Mouse (Mus musculus) bone marrow, adult 2 months (tissue): ENCODE measurements around the gene Ccni. TPM values are rescaled to one million over a fixed set of nuclear protein-coding genes. Genes with fewer than 3 reads are reported as not detected.

Source experiments
- H3K27ac ChIP-seq: fragments of 200-500 bp; 2 replicates; pipeline ENCODE4 v1.5.1; 2012; ENCODE audit warnings: low read depth, mild to moderate bottlenecking, control low read depth, inconsistent platforms, low read length; ENCODE audit not compliant: control insufficient read depth, poor library complexity, insufficient read depth
- H3K4me1 ChIP-seq: fragments of 200-500 bp; 2 replicates; pipeline ENCODE4 v1.6.1; 2011; ENCODE audit warnings: low read length; ENCODE audit not compliant: control insufficient read depth, insufficient read depth
- H3K4me3 ChIP-seq: fragments of 200-500 bp; replicated peaks from 2 replicates; pipeline ENCODE3; 2011; ENCODE audit warnings: mild to moderate bottlenecking, low read depth, low read length, control low read depth; ENCODE audit not compliant: control insufficient read depth
- CTCF ChIP-seq: fragments of 200-500 bp; IDR thresholded peaks from 2 replicates; pipeline ENCODE4 v1.5.1; 2011; ENCODE audit warnings: low read length, control low read depth; ENCODE audit not compliant: control insufficient read depth, insufficient read depth
- POLR2A ChIP-seq: fragments of 200-500 bp; IDR thresholded peaks from 2 replicates; pipeline ENCODE4 v1.6.1; 2011; ENCODE audit warnings: low read depth, mild to moderate bottlenecking, control low read depth, low read length, borderline replicate concordance; ENCODE audit not compliant: control insufficient read depth
- WGBS: fragments of 180-500 bp; shearing (Covaris S2); methylation state at CpG from one replicate; pipeline ENCODE4 v1.1.7; 2018; 5-methylcytosine and 5-hydroxymethylcytosine counted together
- polyA plus RNA-seq: library from polyadenylated mRNA; stranded (reverse); fragments of >200 nt; gene quantifications from 2 replicates; pipeline ENCODE4 v1.2.4, GENCODE M21; 2011; ENCODE audit warnings: low replicate concordance; ENCODE audit not compliant: missing spikeins, insufficient read depth, insufficient read length

Gene Ccni
- polyA plus RNA-seq, 1 experiment, result 73.8 TPM

- Histone ChIP-seq H3K27ac (no peak overlapping the region), H3K4me3 (no peak overlapping the region), H3K4me1 (peaks cover 2% of the 10 kb centered on the region; the same call in 1 of the 2 replicates)
- TF ChIP-seq CTCF, result no peak
- no peak for TF ChIP-seq POLR2A
- WGBS, result 87% methylated on average over 11 of the region's 11 CpGs
Measured at GRCm38 (mm10) chr5:93154401-93154800, 51.9 kb downstream of the Ccni start.

DNA sequence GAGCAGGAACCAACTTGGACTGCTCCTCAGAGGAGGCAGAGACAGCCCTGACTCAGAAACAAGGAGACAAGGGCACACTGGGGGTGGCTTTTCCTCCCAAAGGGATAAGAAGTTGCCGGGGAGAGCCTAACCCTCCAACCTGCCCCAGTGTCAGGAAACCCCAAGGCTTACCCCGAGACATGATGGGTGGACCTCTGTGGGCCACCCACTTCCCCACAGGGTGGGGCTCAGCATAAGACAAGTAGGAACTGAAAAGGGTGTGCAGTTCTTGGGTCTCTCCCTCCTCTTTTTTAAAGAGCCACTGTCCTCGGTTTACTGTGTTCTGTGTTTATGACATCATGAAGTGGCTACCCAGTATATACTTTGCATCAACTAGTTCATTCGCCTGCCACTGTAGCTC, 53.8 kb downstream of the Ccni start:
- no peak for TF ChIP-seq CTCF
- no peak for TF ChIP-seq POLR2A
- Histone ChIP-seq H3K27ac (peak overlapping the region; percentile 73), H3K4me3 (peak overlapping the region; percentile 42), H3K4me1 (peaks cover 2% of the 10 kb centered on the region; the same call in 1 of the 2 replicates)
- 10% methylated on average over 4 of the region's 4 CpGs for WGBS

- peak overlapping the region; percentile 42 for H3K4me3 ChIP-seq
Measured at GRCm38 (mm10) chr5:93151985-93152384, 54.3 kb downstream of the Ccni start.

GRCm38 (mm10) chr5:93149969-93150777, 56.1 kb downstream of the Ccni start:
- TF ChIP-seq POLR2A (no peak), CTCF (no peak)
- H3K27ac ChIP-seq, result no peak overlapping the region
- peaks cover 2% of the 10 kb centered on the region; the same call in 1 of the 2 replicates for H3K4me1 ChIP-seq

More at GRCm38 (mm10) chr5:93151985-93152384, 54.3 kb downstream of the Ccni start:
- Histone ChIP-seq H3K4me1 (peaks cover 2% of the 10 kb centered on the region; the same call in 1 of the 2 replicates), H3K27ac (peak overlapping the region; percentile 73)
- 11% methylated on average over 6 of the region's 6 CpGs for WGBS
- no peak for TF ChIP-seq POLR2A
- no peak for TF ChIP-seq CTCF

GRCm38 (mm10) chr5:93145504-93145903, 60.8 kb downstream of the Ccni start:
- WGBS, result 84% methylated on average over 6 of the region's 6 CpGs
- no peak overlapping the region for H3K27ac ChIP-seq
- H3K4me1 ChIP-seq, result no peaks in the 10 kb centered on the region
- TF ChIP-seq POLR2A (no peak), CTCF (no peak)
- H3K4me3 ChIP-seq, result no peak overlapping the region

More at GRCm38 (mm10) chr5:93149969-93150777, 56.1 kb downstream of the Ccni start:
- no peak overlapping the region for H3K4me3 ChIP-seq
- WGBS, result 64% methylated on average over 12 of the region's 12 CpGs

DNA sequence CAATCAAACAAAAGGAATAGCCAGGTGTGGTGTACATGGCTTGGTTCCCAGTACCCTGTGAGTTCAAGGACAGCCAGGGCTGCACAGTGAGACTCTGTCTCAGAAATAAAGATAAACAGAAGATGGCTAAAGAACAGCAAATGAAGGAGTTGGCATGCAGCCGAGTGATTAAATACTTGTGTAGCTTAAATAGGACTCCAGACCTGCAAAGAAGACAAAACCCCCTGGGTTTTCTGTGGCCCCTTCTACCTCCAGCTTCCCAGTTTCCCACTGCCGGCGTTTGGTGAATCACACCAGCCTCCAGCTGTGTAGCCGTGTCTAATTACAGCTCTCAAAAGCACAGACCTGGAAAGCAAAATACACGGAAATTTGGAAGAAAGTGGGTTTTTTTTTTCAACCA, 61.4 kb downstream of the Ccni start:
- 83% methylated on average over 5 of the region's 5 CpGs for WGBS
- Histone ChIP-seq H3K27ac (no peak overlapping the region), H3K4me3 (no peak overlapping the region), H3K4me1 (no peaks in the 10 kb centered on the region)
- no peak for TF ChIP-seq CTCF
- TF ChIP-seq POLR2A, result no peak

DNA sequence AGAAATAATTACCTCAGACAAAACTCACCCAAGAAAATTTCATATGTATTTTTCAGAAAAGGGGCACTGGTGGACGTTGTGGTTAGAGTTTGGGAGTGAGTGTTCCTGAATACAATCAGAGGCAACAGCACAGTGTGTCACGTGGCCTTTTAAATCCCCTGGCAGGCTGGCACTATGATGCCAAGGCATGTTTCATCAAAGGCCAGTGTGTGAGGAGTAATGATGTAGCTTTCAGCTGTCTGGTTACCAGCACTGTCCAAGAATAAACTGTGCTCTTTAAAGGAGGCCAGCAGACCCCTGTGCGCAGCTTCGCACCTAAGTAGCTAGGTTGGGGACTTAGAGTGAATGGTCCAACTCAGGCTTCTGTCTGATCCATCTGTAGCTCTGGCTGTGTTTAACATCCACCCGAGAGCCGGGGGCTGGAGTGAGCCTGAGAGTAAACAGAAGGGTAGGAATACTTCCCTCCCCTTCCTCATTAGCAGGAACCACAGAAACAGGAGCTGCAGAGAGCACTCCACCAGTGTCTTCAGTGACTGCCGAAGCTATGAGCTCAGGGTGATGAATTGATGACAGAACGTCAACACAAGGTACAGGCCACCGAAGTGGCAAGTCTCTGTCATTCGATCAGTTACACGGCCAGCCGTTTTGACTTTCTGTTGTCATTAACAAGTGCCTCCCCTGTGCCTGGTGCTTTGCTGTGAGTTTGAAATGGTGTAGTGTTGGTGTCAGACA, 62.8 kb downstream of the Ccni start:
- no peaks in the 10 kb centered on the region for H3K4me1 ChIP-seq
- no peak overlapping the region for H3K27ac ChIP-seq
- TF ChIP-seq POLR2A (no peak), CTCF (no peak)
- 78% methylated on average over 12 of the region's 12 CpGs for WGBS
- no peak overlapping the region for H3K4me3 ChIP-seq

DNA sequence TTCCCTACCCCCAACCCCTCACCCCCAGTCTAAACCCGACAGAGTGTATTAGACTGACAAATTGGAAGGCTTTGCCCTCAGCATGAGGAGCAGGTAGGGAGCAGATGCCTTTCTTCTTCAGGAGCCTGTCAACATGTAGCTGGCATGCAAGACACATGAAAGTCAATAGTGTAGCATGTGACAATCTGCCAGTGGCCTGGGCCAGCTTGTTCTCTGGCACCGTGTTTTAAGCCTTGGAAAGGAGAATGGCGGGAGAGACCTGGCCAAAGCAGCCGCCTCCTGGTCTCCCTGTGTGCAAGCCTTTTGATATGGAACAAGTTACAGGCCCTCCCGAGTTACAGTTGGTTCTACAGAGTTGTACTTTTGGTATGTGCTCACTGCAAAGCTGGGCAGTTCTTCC, 65.5 kb downstream of the Ccni start:
- TF ChIP-seq POLR2A, result no peak
- TF ChIP-seq CTCF, result no peak
- H3K4me3 ChIP-seq, result no peak overlapping the region
- 83% methylated on average over 5 of the region's 5 CpGs for WGBS
- H3K4me1 ChIP-seq, result peaks cover 2% of the 10 kb centered on the region
- no peak overlapping the region for H3K27ac ChIP-seq
